Mouse (Mus musculus) forebrain, postnatal 0 days (tissue): ENCODE results near the gene 1700067P10Rik. TPM values are rescaled to one million over a fixed set of nuclear protein-coding genes. Genes with fewer than 3 reads are reported as not detected.
A peak's percentile ranks its signal among the peaks of the same experiment; 100 is the strongest.

Experiments
- ATAC-seq: fragments of 200-750 bp; cut with Nextera tagmentation; 2 replicates; pipeline ENCODE4 v1.8.0; 2017; ENCODE audit warnings: mild to moderate bottlenecking, moderate library complexity
- DNase-seq: peaks from one replicate; pipeline ENCODE4 v3.0.0-alpha.2; 2015
- H3K27ac ChIP-seq: fragments of 300-500 bp; sonication (generic); 2 replicates; pipeline ENCODE4 v1.5.1; 2014; ENCODE audit warnings: low read depth, mild to moderate bottlenecking, antibody characterized with exemption, low read length, moderate library complexity, mixed read lengths
- H3K27me3 ChIP-seq: fragments of 300-500 bp; sonication (generic); 2 replicates; pipeline ENCODE4 v1.6.1; 2014; ENCODE audit warnings: mild to moderate bottlenecking, low read length, mixed read lengths; ENCODE audit not compliant: insufficient read depth
- H3K36me3 ChIP-seq: fragments of 300-500 bp; sonication (generic); 2 replicates; pipeline ENCODE4 v1.6.1; 2014; ENCODE audit warnings: mild to moderate bottlenecking, moderate library complexity; ENCODE audit not compliant: insufficient read depth
- H3K4me1 ChIP-seq: fragments of 300-500 bp; sonication (generic); 2 replicates; pipeline ENCODE4 v1.6.1; 2014; ENCODE audit warnings: antibody characterized with exemption; ENCODE audit not compliant: insufficient read depth
- H3K4me2 ChIP-seq: fragments of 300-500 bp; sonication (generic); 2 replicates; pipeline ENCODE4 v1.6.1; 2014; ENCODE audit warnings: low read depth, mild to moderate bottlenecking, moderate library complexity
- H3K4me3 ChIP-seq: fragments of 300-500 bp; sonication (generic); 2 replicates; pipeline ENCODE4 v1.5.1; 2014; ENCODE audit warnings: low read depth, low read length, mixed read lengths
- H3K9ac ChIP-seq: fragments of 300-500 bp; sonication (generic); 2 replicates; pipeline ENCODE4 v1.6.1; 2014; ENCODE audit warnings: mild to moderate bottlenecking
- H3K9me3 ChIP-seq: fragments of 300-500 bp; sonication (generic); 2 replicates; pipeline ENCODE4 v1.6.1; 2016; ENCODE audit warnings: low read length
- CTCF ChIP-seq: sonication (generic); IDR thresholded peaks from 2 replicates; pipeline ENCODE4 v1.5.1; 2016; ENCODE audit warnings: antibody characterized with exemption, control low read depth, low read depth
- WGBS: fragments of 180-500 bp; shearing (Covaris S2); extraction: QIAGEN DNeasy Blood & Tissue Kit; methylation state at CpG from one replicate; pipeline ENCODE4 v1.1.7; 2014; 5-methylcytosine and 5-hydroxymethylcytosine counted together
- polyA plus RNA-seq: library from polyadenylated mRNA; unstranded; fragments of >200 nt; fragmentation: Nextera tagmentation; extraction: Ambion mirVana; gene quantifications from 2 replicates; pipeline ENCODE4 v1.2.1, GENCODE M21; 2015
- total RNA-seq: library from RNA; depleted of rRNA; stranded (reverse); fragments of >200 nt; gene quantifications from 2 replicates; pipeline ENCODE4 v1.2.3, GENCODE M21; 2014

1700067P10Rik gene
- total and polyA plus RNA-seq, 2 experiments from 2014 or later, result not detected

GRCm38 (mm10) chr17:48107333-48107732 lies 18.2 kb downstream of the 1700067P10Rik start:
- H3K4me2 ChIP-seq, result no peak overlapping the region
- H3K27me3 ChIP-seq, result no peaks in the 10 kb centered on the region
- no peaks in the 10 kb centered on the region for H3K36me3 ChIP-seq
- WGBS, result 46% methylated on average over 4 of the region's 4 CpGs
- TF ChIP-seq CTCF, result no peak
- DNase-seq, result no peak
- H3K9me3 ChIP-seq, result no peaks in the 10 kb centered on the region
- ATAC-seq, result no peak
- no peaks in the 10 kb centered on the region for H3K4me1 ChIP-seq
- no peak overlapping the region for H3K27ac ChIP-seq
- no peak overlapping the region for H3K9ac ChIP-seq
- no peak overlapping the region for H3K4me3 ChIP-seq

- H3K4me2 ChIP-seq, result no peak overlapping the region
- H3K4me3 ChIP-seq, result no peak overlapping the region
- no peak for ATAC-seq
- 65% methylated on average over 6 of the region's 6 CpGs for WGBS
- H3K4me1 ChIP-seq, result no peaks in the 10 kb centered on the region
- no peak overlapping the region for H3K27ac ChIP-seq
- TF ChIP-seq CTCF, result peak; percentile 19; the same call in 1 of the 2 replicates
- no peaks in the 10 kb centered on the region for H3K36me3 ChIP-seq
- no peaks in the 10 kb centered on the region for H3K27me3 ChIP-seq
- no peak overlapping the region for H3K9ac ChIP-seq
- H3K9me3 ChIP-seq, result no peaks in the 10 kb centered on the region
- DNase-seq, result no peak
Measured at GRCm38 (mm10) chr17:48107862-48108261, 18.7 kb downstream of the 1700067P10Rik start.

GRCm38 (mm10) chr17:48108520-48108919 lies 19.4 kb downstream of the 1700067P10Rik start:
- WGBS, result 79% methylated on average over 3 of the region's 3 CpGs
- Histone ChIP-seq H3K9ac (no peak overlapping the region), H3K36me3 (no peaks in the 10 kb centered on the region), H3K27ac (no peak overlapping the region), H3K27me3 (no peaks in the 10 kb centered on the region), H3K9me3 (no peaks in the 10 kb centered on the region), H3K4me3 (no peak overlapping the region), H3K4me1 (no peaks in the 10 kb centered on the region), H3K4me2 (no peak overlapping the region)
- DNase-seq, result no peak
- ATAC-seq, result no peak
- no peak for TF ChIP-seq CTCF

DNA sequence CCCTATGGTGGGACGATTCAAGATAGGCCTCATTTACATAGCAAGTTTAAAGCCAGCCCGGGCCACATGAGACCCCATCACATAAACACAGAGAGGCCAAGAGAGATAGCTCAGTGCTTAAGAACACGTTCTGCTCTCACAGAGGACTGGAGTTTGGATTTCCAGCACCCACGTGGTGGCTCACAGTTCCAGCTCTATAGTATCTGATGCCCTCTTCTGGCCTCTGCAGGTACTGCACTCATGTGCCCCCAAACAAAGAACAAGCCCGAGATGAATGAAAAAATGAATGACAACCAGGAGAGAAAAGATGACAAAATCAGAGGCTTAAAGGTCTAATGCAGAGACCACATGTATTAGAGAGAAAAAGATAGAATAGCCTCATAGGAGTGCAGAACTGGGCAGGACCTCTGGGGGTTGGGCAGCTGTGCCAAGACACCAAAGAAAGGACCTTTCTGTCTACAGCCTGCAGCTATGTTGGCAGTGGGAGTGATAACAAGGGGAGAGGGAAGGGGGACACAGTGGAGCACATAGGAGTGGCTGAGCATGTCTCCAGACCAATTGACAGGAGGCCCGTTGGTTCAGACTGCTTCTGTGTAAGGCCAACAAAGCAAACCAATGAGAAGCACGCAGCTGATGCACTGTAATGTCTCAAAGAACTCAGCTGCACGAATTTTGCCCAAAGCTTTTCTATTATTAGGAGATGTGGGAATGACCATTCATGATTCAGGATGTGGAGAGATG lies 21.6 kb downstream of the 1700067P10Rik start:
- no peak overlapping the region for H3K4me2 ChIP-seq
- no peaks in the 10 kb centered on the region for H3K4me1 ChIP-seq
- no peak overlapping the region for H3K9ac ChIP-seq
- 40% methylated on average over 8 of the region's 8 CpGs for WGBS
- no peaks in the 10 kb centered on the region for H3K36me3 ChIP-seq
- ATAC-seq, result peak; percentile 60
- DNase-seq, result no peak
- no peak overlapping the region for H3K4me3 ChIP-seq
- H3K27me3 ChIP-seq, result no peaks in the 10 kb centered on the region
- H3K9me3 ChIP-seq, result no peaks in the 10 kb centered on the region
- TF ChIP-seq CTCF, result peak; percentile 64
- no peak overlapping the region for H3K27ac ChIP-seq

- WGBS, result 61% methylated on average over 1 of the region's 1 CpGs
- H3K4me3 ChIP-seq, result no peak overlapping the region
- H3K4me1 ChIP-seq, result no peaks in the 10 kb centered on the region
- H3K27me3 ChIP-seq, result no peaks in the 10 kb centered on the region
- ATAC-seq (no peak), DNase-seq (no peak)
- TF ChIP-seq CTCF, result no peak
- H3K9me3 ChIP-seq, result no peaks in the 10 kb centered on the region
- no peak overlapping the region for H3K9ac ChIP-seq
- H3K36me3 ChIP-seq, result no peaks in the 10 kb centered on the region
- no peak overlapping the region for H3K4me2 ChIP-seq
- H3K27ac ChIP-seq, result no peak overlapping the region
Measured at GRCm38 (mm10) chr17:48118570-48118969, 29.5 kb downstream of the 1700067P10Rik start.

GRCm38 (mm10) chr17:48119656-48120055 lies 30.5 kb downstream of the 1700067P10Rik start:
- no peak overlapping the region for H3K4me2 ChIP-seq
- no peak overlapping the region for H3K27ac ChIP-seq
- no peaks in the 10 kb centered on the region for H3K9me3 ChIP-seq
- H3K36me3 ChIP-seq, result no peaks in the 10 kb centered on the region
- WGBS, result 25% methylated on average over 3 of the region's 3 CpGs
- no peak overlapping the region for H3K4me3 ChIP-seq
- DNase-seq (peak; percentile 81), ATAC-seq (peak; percentile 68)
- TF ChIP-seq CTCF, result peak; percentile 90
- H3K4me1 ChIP-seq, result no peaks in the 10 kb centered on the region
- no peak overlapping the region for H3K9ac ChIP-seq
- H3K27me3 ChIP-seq, result no peaks in the 10 kb centered on the region

- Histone ChIP-seq H3K9ac (no peak overlapping the region), H3K36me3 (no peaks in the 10 kb centered on the region), H3K9me3 (no peaks in the 10 kb centered on the region), H3K4me3 (no peak overlapping the region), H3K27ac (no peak overlapping the region), H3K4me1 (no peaks in the 10 kb centered on the region), H3K27me3 (no peaks in the 10 kb centered on the region), H3K4me2 (no peak overlapping the region)
- no peak for DNase-seq
- 93% methylated on average over 20 of the region's 20 CpGs for WGBS
- no peak for ATAC-seq
- no peak for TF ChIP-seq CTCF
Measured at GRCm38 (mm10) chr17:48120456-48120855, 31.3 kb downstream of the 1700067P10Rik start.
